Mouse (Mus musculus): ENCODE measurements around the gene Acp2. TPM values are rescaled to one million over a fixed set of nuclear protein-coding genes. Genes with fewer than 3 reads are reported as not detected.

Gene Acp2
- polyA plus RNA-seq, 1 experiment from 2014 or later: 32.0 TPM

- Histone ChIP-seq H3K36me3 (peaks cover 23% of the 10 kb centered on the region), H3K4me2 (replicated peaks) (peak overlapping the region; percentile 73), H3K9ac (peak overlapping the region; percentile 65), H3K4me3 (peak overlapping the region; percentile 68), H3K4me1 (peaks cover 39% of the 10 kb centered on the region), H3K27ac (peak overlapping the region; percentile 78), H3K9me3 (no peaks in the 10 kb centered on the region), H3K27me3 (peaks cover 5% of the 10 kb centered on the region; the same call in 1 of the 2 replicates)
- 61% methylated on average over 5 of the region's 5 CpGs for WGBS
- ATAC-seq (ENCODE audit: insufficient number of reproducible peaks, insufficient read depth, low FRiP score, low TSS enrichment): no peak
These were observed 55.4 kb downstream of the Acp2 start for GRCm38 (mm10) chr2:91258054-91258453.

DNA sequence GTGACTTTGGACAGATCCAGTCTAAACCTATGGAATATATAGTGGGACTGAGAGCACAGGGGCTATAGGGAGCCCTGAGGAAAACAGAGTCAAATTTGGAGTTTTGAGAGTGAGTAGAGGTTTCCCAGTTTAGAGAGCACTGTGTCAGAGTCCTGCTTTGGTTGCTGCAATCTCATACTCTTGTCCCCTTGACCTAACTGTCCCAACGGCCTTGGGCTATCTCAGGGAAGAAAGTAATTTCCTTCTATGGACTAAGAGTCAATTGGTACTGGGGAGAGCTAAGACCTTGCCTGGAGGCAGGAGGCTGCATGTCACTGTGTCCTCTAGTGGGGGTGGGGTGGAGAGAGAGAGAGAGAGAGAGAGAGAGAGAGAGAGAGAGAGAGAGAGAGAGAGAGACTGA lies 56.1 kb downstream of the Acp2 start:
- Histone ChIP-seq H3K4me1 (peaks cover 39% of the 10 kb centered on the region), H3K9me3 (no peaks in the 10 kb centered on the region), H3K27ac (no peak overlapping the region), H3K27me3 (peaks cover 5% of the 10 kb centered on the region; the same call in 1 of the 2 replicates), H3K4me3 (no peak overlapping the region), H3K9ac (no peak overlapping the region), H3K4me2 (replicated peaks) (no peak overlapping the region), H3K36me3 (peaks cover 31% of the 10 kb centered on the region)
- WGBS: 29% methylated on average over 1 of the region's 1 CpGs
- no peak for ATAC-seq (ENCODE audit: insufficient number of reproducible peaks, insufficient read depth, low FRiP score, low TSS enrichment)

DNA sequence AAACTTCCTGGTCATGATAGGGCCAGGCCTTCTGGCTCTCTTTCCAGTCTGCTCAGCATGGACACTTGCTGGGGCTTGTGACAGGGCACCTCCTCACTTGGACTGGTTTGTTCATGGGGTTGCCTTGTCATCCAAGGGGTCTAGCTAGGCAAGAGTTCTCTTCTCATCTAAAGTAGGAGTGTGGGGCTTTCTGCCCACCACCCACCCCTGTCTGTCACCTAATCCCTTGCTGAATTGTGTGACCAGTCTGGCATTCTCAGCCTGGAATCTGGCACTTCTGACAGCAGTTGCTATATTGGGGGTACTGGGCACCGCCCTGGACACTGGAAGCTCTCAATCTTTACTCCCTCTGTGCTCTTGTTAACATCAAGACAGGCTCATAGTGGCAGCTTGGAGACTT lies 56.8 kb downstream of the Acp2 start:
- Histone ChIP-seq H3K27ac (no peak overlapping the region), H3K4me1 (peaks cover 41% of the 10 kb centered on the region), H3K4me2 (replicated peaks) (no peak overlapping the region), H3K9ac (no peak overlapping the region; the same call in 1 of the 2 replicates), H3K36me3 (peaks cover 31% of the 10 kb centered on the region), H3K27me3 (peaks cover 3% of the 10 kb centered on the region; the same call in 1 of the 2 replicates), H3K9me3 (no peaks in the 10 kb centered on the region), H3K4me3 (no peak overlapping the region)
- WGBS: 92% methylated on average over 1 of the region's 1 CpGs
- no peak for ATAC-seq (ENCODE audit: insufficient number of reproducible peaks, insufficient read depth, low FRiP score, low TSS enrichment)

Other genes with a start within 250 kb of the Acp2 start
- 6.6 and 8.3 TPM in 2 replicates for gene Rapsn, start 167.3 kb upstream of the Acp2 start, polyA plus RNA-seq (2016; fragmentation: Nextera tagmentation; extraction: Ambion mirVana)
- gene Psmc3, start 148.9 kb upstream of the Acp2 start, polyA plus RNA-seq (2016; fragmentation: Nextera tagmentation; extraction: Ambion mirVana): 307 and 326 TPM in 2 replicates
- 41.9 and 44.9 TPM in 2 replicates for gene Slc39a13, start 132.5 kb upstream of the Acp2 start, polyA plus RNA-seq (2016; fragmentation: Nextera tagmentation; extraction: Ambion mirVana)
- gene Spi1, start 120.5 kb upstream of the Acp2 start, polyA plus RNA-seq (2016; fragmentation: Nextera tagmentation; extraction: Ambion mirVana): 4.0 and 4.9 TPM in 2 replicates
- 0.09 and 0.31 TPM in 2 replicates for gene Mybpc3, start 84.7 kb upstream of the Acp2 start, polyA plus RNA-seq (2016; fragmentation: Nextera tagmentation; extraction: Ambion mirVana)
- 17.5 and 18.1 TPM in 2 replicates for gene Madd, start 19.0 kb upstream of the Acp2 start, polyA plus RNA-seq (2016; fragmentation: Nextera tagmentation; extraction: Ambion mirVana)
- 1.1 and 1.3 TPM in 2 replicates for gene Nr1h3, start 51 bp upstream of the Acp2 start, polyA plus RNA-seq (2016; fragmentation: Nextera tagmentation; extraction: Ambion mirVana)
- gene Ddb2, start 34.1 kb downstream of the Acp2 start, polyA plus RNA-seq (2016; fragmentation: Nextera tagmentation; extraction: Ambion mirVana): 17.5 and 18.1 TPM in 2 replicates
- 39.9 and 40.9 TPM in 2 replicates for gene Pacsin3, start 53.1 kb downstream of the Acp2 start, polyA plus RNA-seq (2016; fragmentation: Nextera tagmentation; extraction: Ambion mirVana)
- gene Arfgap2, start 62.1 kb downstream of the Acp2 start, polyA plus RNA-seq (2016; fragmentation: Nextera tagmentation; extraction: Ambion mirVana): 93.0 and 95.9 TPM in 2 replicates
- 71.3 and 80.1 TPM in 2 replicates for gene 1110051M20Rik, start 241.8 kb downstream of the Acp2 start, polyA plus RNA-seq (2016; fragmentation: Nextera tagmentation; extraction: Ambion mirVana)